Mouse (Mus musculus): ENCODE data around the gene Zfp219.

The Zfp219 gene

GRCm38 (mm10) chr14:52022244-52022708 is 1.7 kb upstream of the Zfp219 start:
- Histone ChIP-seq H3K36me3 (ENCODE audit: control insufficient read depth, insufficient read depth, low read length, poor library complexity, severe bottlenecking) (no peaks in the 10 kb centered on the region), H3K27me3 (ENCODE audit: control insufficient read depth, insufficient read depth, low read length, poor library complexity, severe bottlenecking) (no peaks in the 10 kb centered on the region)
- no peak for DNase-seq (ENCODE audit: low read depth, low spot score)

GRCm38 (mm10) chr14:52021568-52022212 is 1.2 kb upstream of the Zfp219 start:
- H3K27me3 ChIP-seq (ENCODE audit: control insufficient read depth, insufficient read depth, low read length, poor library complexity, severe bottlenecking): no peaks in the 10 kb centered on the region
- H3K36me3 ChIP-seq (ENCODE audit: control insufficient read depth, insufficient read depth, low read length, poor library complexity, severe bottlenecking): no peaks in the 10 kb centered on the region
- DNase-seq (ENCODE audit: low read depth, low spot score): no peak

- H3K36me3 ChIP-seq (ENCODE audit: control insufficient read depth, insufficient read depth, low read length, poor library complexity, severe bottlenecking): no peaks in the 10 kb centered on the region
- DNase-seq (ENCODE audit: low read depth, low spot score): no peak
Observed at GRCm38 (mm10) chr14:52021138-52021529, 601 bp upstream of the Zfp219 start.

GRCm38 (mm10) chr14:52019590-52020340 is 768 bp downstream of the Zfp219 start:
- DNase-seq (ENCODE audit: low read depth, low spot score): peak; percentile 94
- no peaks in the 10 kb centered on the region for H3K36me3 ChIP-seq (ENCODE audit: control insufficient read depth, insufficient read depth, low read length, poor library complexity, severe bottlenecking)
- no peaks in the 10 kb centered on the region for H3K27me3 ChIP-seq (ENCODE audit: control insufficient read depth, insufficient read depth, low read length, poor library complexity, severe bottlenecking)

More at GRCm38 (mm10) chr14:52021138-52021529, 601 bp upstream of the Zfp219 start:
- H3K27me3 ChIP-seq (ENCODE audit: control insufficient read depth, insufficient read depth, low read length, poor library complexity, severe bottlenecking): no peaks in the 10 kb centered on the region

- Histone ChIP-seq H3K27me3 (ENCODE audit: control insufficient read depth, insufficient read depth, low read length, poor library complexity, severe bottlenecking) (no peaks in the 10 kb centered on the region), H3K36me3 (ENCODE audit: control insufficient read depth, insufficient read depth, low read length, poor library complexity, severe bottlenecking) (no peaks in the 10 kb centered on the region)
- no peak for DNase-seq (ENCODE audit: low read depth, low spot score)
Observed at GRCm38 (mm10) chr14:52019051-52019589, 1.4 kb downstream of the Zfp219 start.

GRCm38 (mm10) chr14:52018248-52019050 is 2.1 kb downstream of the Zfp219 start:
- no peaks in the 10 kb centered on the region for H3K27me3 ChIP-seq (ENCODE audit: control insufficient read depth, insufficient read depth, low read length, poor library complexity, severe bottlenecking)
- DNase-seq (ENCODE audit: low read depth, low spot score): no peak
- H3K36me3 ChIP-seq (ENCODE audit: control insufficient read depth, insufficient read depth, low read length, poor library complexity, severe bottlenecking): no peaks in the 10 kb centered on the region

GRCm38 (mm10) chr14:52017662-52018061 is 2.9 kb downstream of the Zfp219 start:
- no peaks in the 10 kb centered on the region for H3K36me3 ChIP-seq (ENCODE audit: control insufficient read depth, insufficient read depth, low read length, poor library complexity, severe bottlenecking)
- no peaks in the 10 kb centered on the region for H3K27me3 ChIP-seq (ENCODE audit: control insufficient read depth, insufficient read depth, low read length, poor library complexity, severe bottlenecking)
- DNase-seq (ENCODE audit: low read depth, low spot score): no peak

GRCm38 (mm10) chr14:52016625-52017405 is 3.7 kb downstream of the Zfp219 start:
- Histone ChIP-seq H3K27me3 (ENCODE audit: control insufficient read depth, insufficient read depth, low read length, poor library complexity, severe bottlenecking) (no peaks in the 10 kb centered on the region), H3K36me3 (ENCODE audit: control insufficient read depth, insufficient read depth, low read length, poor library complexity, severe bottlenecking) (no peaks in the 10 kb centered on the region)
- no peak for DNase-seq (ENCODE audit: low read depth, low spot score)

GRCm38 (mm10) chr14:52015445-52016100 is 5.0 kb downstream of the Zfp219 start, which contains the start of gene Tmem253:
Gene Tmem253, plus strand, starts transcription at chr14:52015658.
- DNase-seq (ENCODE audit: low read depth, low spot score): no peak
- Histone ChIP-seq H3K36me3 (ENCODE audit: control insufficient read depth, insufficient read depth, low read length, poor library complexity, severe bottlenecking) (no peaks in the 10 kb centered on the region), H3K27me3 (ENCODE audit: control insufficient read depth, insufficient read depth, low read length, poor library complexity, severe bottlenecking) (no peaks in the 10 kb centered on the region)

GRCm38 (mm10) chr14:52014761-52015311 is 5.7 kb downstream of the Zfp219 start:
- Histone ChIP-seq H3K36me3 (ENCODE audit: control insufficient read depth, insufficient read depth, low read length, poor library complexity, severe bottlenecking) (no peaks in the 10 kb centered on the region), H3K27me3 (ENCODE audit: control insufficient read depth, insufficient read depth, low read length, poor library complexity, severe bottlenecking) (no peaks in the 10 kb centered on the region)
- peak; percentile 48 for DNase-seq (ENCODE audit: low read depth, low spot score)

GRCm38 (mm10) chr14:52014271-52014760 is 6.2 kb downstream of the Zfp219 start:
- no peaks in the 10 kb centered on the region for H3K36me3 ChIP-seq (ENCODE audit: control insufficient read depth, insufficient read depth, low read length, poor library complexity, severe bottlenecking)
- H3K27me3 ChIP-seq (ENCODE audit: control insufficient read depth, insufficient read depth, low read length, poor library complexity, severe bottlenecking): no peaks in the 10 kb centered on the region

GRCm38 (mm10) chr14:52013771-52014219 is 6.7 kb downstream of the Zfp219 start:
- DNase-seq (ENCODE audit: low read depth, low spot score): peak; percentile 42
- no peaks in the 10 kb centered on the region for H3K36me3 ChIP-seq (ENCODE audit: control insufficient read depth, insufficient read depth, low read length, poor library complexity, severe bottlenecking)
- no peaks in the 10 kb centered on the region for H3K27me3 ChIP-seq (ENCODE audit: control insufficient read depth, insufficient read depth, low read length, poor library complexity, severe bottlenecking)

More at GRCm38 (mm10) chr14:52014271-52014760, 6.2 kb downstream of the Zfp219 start:
- no peak for DNase-seq (ENCODE audit: low read depth, low spot score)

GRCm38 (mm10) chr14:52013021-52013610 is 7.4 kb downstream of the Zfp219 start:
- H3K36me3 ChIP-seq (ENCODE audit: control insufficient read depth, insufficient read depth, low read length, poor library complexity, severe bottlenecking): no peaks in the 10 kb centered on the region
- no peak for DNase-seq (ENCODE audit: low read depth, low spot score)

More at GRCm38 (mm10) chr14:52013021-52013610, 7.4 kb downstream of the Zfp219 start:
- H3K27me3 ChIP-seq (ENCODE audit: control insufficient read depth, insufficient read depth, low read length, poor library complexity, severe bottlenecking): no peaks in the 10 kb centered on the region

All from splenic B cell, adult 2 months (primary cell).